Mouse (Mus musculus): ENCODE results near the gene Parp6. TPM values are rescaled to one million over a fixed set of nuclear protein-coding genes. Genes with fewer than 3 reads are reported as not detected.

Gene Parp6
- polyA plus RNA-seq, 1 experiment from 2014 or later = 14.3 TPM

GRCm38 (mm10) chr9:59659036-59660026 lies 42.2 kb downstream of the Parp6 start:
- Histone ChIP-seq H3K9me3 (ENCODE audit: control insufficient read depth) (no peaks in the 10 kb centered on the region), H3K27ac (ENCODE audit: low read depth, low read length) (peak overlapping the region; percentile 52; the same call in 1 of the 2 replicates), H3K4me3 (ENCODE audit: low read depth, low read length) (no peak overlapping the region), H3K4me2 (replicated peaks; ENCODE audit: low read depth) (peak overlapping the region; percentile 51), H3K27me3 (replicated peaks; ENCODE audit: control insufficient read depth, insufficient read depth, low read length) (no peaks in the 10 kb centered on the region), H3K36me3 (ENCODE audit: control insufficient read depth, insufficient read depth) (peaks cover 4% of the 10 kb centered on the region; the same call in 1 of the 2 replicates), H3K9ac (ENCODE audit: low read depth, low read length) (no peak overlapping the region), H3K4me1 (replicated peaks; ENCODE audit: control insufficient read depth, insufficient read depth, low read length) (peaks cover 30% of the 10 kb centered on the region)
- WGBS = 19% methylated on average over 14 of the region's 14 CpGs
- no peak for ATAC-seq
- TF ChIP-seq CTCF (IDR thresholded peaks at IDR 0.05; ENCODE audit: low read depth) = peak; percentile 89

GRCm38 (mm10) chr9:59660421-59660820 lies 43.3 kb downstream of the Parp6 start:
- TF ChIP-seq CTCF (IDR thresholded peaks at IDR 0.05; ENCODE audit: low read depth) = no peak
- Histone ChIP-seq H3K9ac (ENCODE audit: low read depth, low read length) (no peak overlapping the region), H3K27me3 (replicated peaks; ENCODE audit: control insufficient read depth, insufficient read depth, low read length) (no peaks in the 10 kb centered on the region), H3K9me3 (ENCODE audit: control insufficient read depth) (no peaks in the 10 kb centered on the region), H3K27ac (ENCODE audit: low read depth, low read length) (peak overlapping the region; percentile 62; the same call in 1 of the 2 replicates), H3K36me3 (ENCODE audit: control insufficient read depth, insufficient read depth) (peaks cover 9% of the 10 kb centered on the region; the same call in 1 of the 2 replicates), H3K4me1 (replicated peaks; ENCODE audit: control insufficient read depth, insufficient read depth, low read length) (peaks cover 29% of the 10 kb centered on the region), H3K4me3 (ENCODE audit: low read depth, low read length) (no peak overlapping the region), H3K4me2 (replicated peaks; ENCODE audit: low read depth) (no peak overlapping the region; the same call in 1 of the 2 replicates)
- 51% methylated on average over 10 of the region's 10 CpGs for whole genome bisulfite sequencing
- ATAC-seq = no peak

DNA sequence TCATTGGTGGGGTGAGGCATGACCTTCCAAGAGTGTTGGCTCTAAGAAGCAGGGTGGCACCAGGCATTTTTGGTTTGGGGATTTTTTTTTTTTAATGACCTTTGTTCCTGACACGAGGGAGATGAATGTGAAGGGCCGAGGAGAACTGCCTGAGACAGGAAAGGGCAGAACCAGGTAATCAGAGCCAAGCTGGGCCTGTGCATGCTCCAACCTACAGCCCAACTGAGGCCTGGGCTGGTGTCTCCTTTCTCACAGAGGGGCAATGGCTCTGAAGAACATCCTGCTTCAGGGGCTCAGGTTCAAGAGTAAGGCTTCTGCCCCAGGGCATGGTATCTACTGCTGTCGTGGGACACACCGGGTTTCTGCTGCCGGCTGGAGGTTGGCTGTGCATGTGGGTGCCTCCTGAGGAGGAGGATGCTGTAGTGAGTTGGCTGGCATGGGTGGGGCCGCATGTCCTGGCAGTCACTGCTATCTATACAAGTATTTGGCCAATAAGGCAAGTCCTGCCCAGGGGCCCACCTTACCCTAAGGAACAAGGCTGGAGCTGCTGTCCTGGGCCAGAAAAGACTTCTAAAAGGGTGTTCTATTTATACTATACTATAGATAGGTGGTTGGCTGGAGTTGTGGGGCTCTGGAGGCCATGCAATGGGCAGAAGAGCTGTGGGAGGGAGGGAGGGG lies 44.4 kb downstream of the Parp6 start:
- Histone ChIP-seq H3K4me3 (ENCODE audit: low read depth, low read length) (no peak overlapping the region), H3K27ac (ENCODE audit: low read depth, low read length) (no peak overlapping the region), H3K9ac (ENCODE audit: low read depth, low read length) (no peak overlapping the region), H3K4me2 (replicated peaks; ENCODE audit: low read depth) (no peak overlapping the region), H3K4me1 (replicated peaks; ENCODE audit: control insufficient read depth, insufficient read depth, low read length) (peaks cover 26% of the 10 kb centered on the region), H3K36me3 (ENCODE audit: control insufficient read depth, insufficient read depth) (peaks cover 17% of the 10 kb centered on the region; the same call in 1 of the 2 replicates), H3K27me3 (replicated peaks; ENCODE audit: control insufficient read depth, insufficient read depth, low read length) (no peaks in the 10 kb centered on the region), H3K9me3 (ENCODE audit: control insufficient read depth) (no peaks in the 10 kb centered on the region)
- WGBS = 45% methylated on average over 6 of the region's 6 CpGs
- no peak for TF ChIP-seq CTCF (IDR thresholded peaks at IDR 0.05; ENCODE audit: low read depth)
- no peak for ATAC-seq

DNA sequence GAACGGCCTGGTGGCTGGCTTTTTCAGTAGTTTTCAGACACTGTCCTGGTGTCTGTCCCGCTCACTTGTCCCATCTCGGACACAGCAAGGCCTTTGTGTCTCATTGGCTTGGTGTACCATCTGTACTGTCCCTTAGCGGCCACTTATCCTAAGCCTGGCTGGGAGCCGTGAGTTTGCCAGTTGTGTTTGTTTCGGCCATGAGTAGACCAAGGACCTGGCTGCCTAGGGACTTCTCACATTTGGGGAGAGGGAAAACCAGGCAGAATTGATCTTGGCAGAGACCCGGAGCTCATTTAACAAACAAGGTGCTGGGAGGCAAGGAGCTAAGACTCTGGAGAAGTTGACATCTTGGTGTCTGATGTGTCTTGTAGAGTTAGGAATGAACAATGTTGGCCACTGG lies 46.1 kb downstream of the Parp6 start:
- H3K27me3 ChIP-seq (replicated peaks; ENCODE audit: control insufficient read depth, insufficient read depth, low read length) = no peaks in the 10 kb centered on the region
- WGBS = 84% methylated on average over 7 of the region's 7 CpGs
- H3K36me3 ChIP-seq (ENCODE audit: control insufficient read depth, insufficient read depth) = peaks cover 32% of the 10 kb centered on the region
- H3K9me3 ChIP-seq (ENCODE audit: control insufficient read depth) = no peaks in the 10 kb centered on the region
- no peak for TF ChIP-seq CTCF (IDR thresholded peaks at IDR 0.05; ENCODE audit: low read depth)
- H3K4me2 ChIP-seq (replicated peaks; ENCODE audit: low read depth) = no peak overlapping the region
- ATAC-seq = no peak
- peaks cover 21% of the 10 kb centered on the region for H3K4me1 ChIP-seq (replicated peaks; ENCODE audit: control insufficient read depth, insufficient read depth, low read length)
- H3K27ac ChIP-seq (ENCODE audit: low read depth, low read length) = peak overlapping the region; percentile 66
- H3K9ac ChIP-seq (ENCODE audit: low read depth, low read length) = 0 out of 2 replicates have a peak overlapping the region, but pooled peaks have one; percentile 22
- no peak overlapping the region for H3K4me3 ChIP-seq (ENCODE audit: low read depth, low read length)

DNA sequence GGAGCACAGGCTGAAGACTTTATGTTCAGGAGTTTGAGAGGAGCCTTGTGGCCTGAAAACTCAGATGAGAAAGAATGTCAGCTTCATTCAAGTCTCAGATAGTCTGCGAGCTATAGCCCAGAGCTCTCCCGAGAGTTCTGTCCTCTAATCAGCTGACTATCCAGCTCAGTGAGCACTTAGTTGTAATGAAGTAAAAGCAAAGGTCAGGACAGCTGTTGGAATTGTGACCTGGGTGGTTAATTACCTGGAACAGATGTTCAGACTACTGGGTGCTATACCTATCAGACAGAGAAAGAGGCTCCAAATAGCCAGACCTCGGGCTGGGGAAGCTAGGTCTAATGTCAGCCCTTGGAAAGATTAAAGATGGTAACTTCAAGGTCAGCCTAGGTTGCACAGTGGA lies 46.9 kb downstream of the Parp6 start:
- no peak overlapping the region for H3K4me3 ChIP-seq (ENCODE audit: low read depth, low read length)
- H3K36me3 ChIP-seq (ENCODE audit: control insufficient read depth, insufficient read depth) = peaks cover 38% of the 10 kb centered on the region
- 33% methylated on average over 3 of the region's 3 CpGs for WGBS
- no peaks in the 10 kb centered on the region for H3K27me3 ChIP-seq (replicated peaks; ENCODE audit: control insufficient read depth, insufficient read depth, low read length)
- peak; percentile 51 for ATAC-seq
- H3K9ac ChIP-seq (ENCODE audit: low read depth, low read length) = 0 out of 2 replicates have a peak overlapping the region, but pooled peaks have one; percentile 22
- no peaks in the 10 kb centered on the region for H3K9me3 ChIP-seq (ENCODE audit: control insufficient read depth)
- H3K27ac ChIP-seq (ENCODE audit: low read depth, low read length) = peak overlapping the region; percentile 66
- no peak for TF ChIP-seq CTCF (IDR thresholded peaks at IDR 0.05; ENCODE audit: low read depth)
- peaks cover 20% of the 10 kb centered on the region for H3K4me1 ChIP-seq (replicated peaks; ENCODE audit: control insufficient read depth, insufficient read depth, low read length)
- H3K4me2 ChIP-seq (replicated peaks; ENCODE audit: low read depth) = no peak overlapping the region
